Mouse (Mus musculus) spleen, embryonic (tissue): Measurements from ENCODE around the gene Gm3448.

ENCODE experiments used
- CTCF ChIA-PET: fragments of 350-600 bp; sonication (Branson Sonifier 250); formaldehyde crosslinking; loops from one replicate; lab custom pipeline; 2022; lab: Charles Lee

The Gm3448 gene

GRCm38 (mm10) chr17:14959979-14960378 lies 81.4 kb downstream of the Gm3448 start:
- CTCF ChIA-PET = interaction anchor here (0.8 kb wide), 1 partner anchor 16 kb away, joined by 4 read pairs; the partner anchor contains the start of genes 1600012H06Rik and Wdr27

GRCm38 (mm10) chr17:14958686-14959327 lies 82.5 kb downstream of the Gm3448 start:
- CTCF ChIA-PET = no interaction called here

- CTCF ChIA-PET = no interaction called here
These were observed 87.9 kb downstream of the Gm3448 start for GRCm38 (mm10) chr17:14953452-14953851.

DNA sequence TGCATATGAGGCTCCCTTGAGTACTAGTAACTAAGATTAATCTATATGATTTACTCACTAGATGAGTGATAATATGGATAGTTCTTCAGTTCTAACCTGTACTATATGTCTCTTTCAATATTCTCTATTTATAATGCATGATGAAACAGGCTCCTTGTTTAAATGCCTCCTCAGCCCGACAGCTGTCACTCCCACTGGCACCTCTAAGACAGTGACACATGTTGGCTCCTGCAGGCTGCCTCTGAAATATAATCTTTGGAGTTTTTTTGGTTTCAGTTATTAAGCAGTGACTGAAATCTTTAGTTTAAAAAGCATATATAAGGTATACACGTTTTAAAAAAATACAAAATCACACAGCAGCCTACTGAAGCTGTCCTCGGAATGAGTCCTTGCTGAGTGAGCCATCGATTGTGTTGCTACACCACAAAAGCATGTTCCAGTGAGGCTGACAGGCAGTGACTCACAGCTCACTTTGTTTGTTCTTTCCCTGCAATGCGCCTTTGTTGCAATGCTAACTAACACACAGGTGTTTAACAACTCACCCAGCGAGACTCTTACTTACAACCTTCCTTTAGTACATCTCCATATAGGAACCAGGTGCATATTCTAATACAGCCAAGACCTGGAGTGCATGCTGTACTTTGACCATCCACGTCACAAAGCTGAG lies 92.0 kb downstream of the Gm3448 start:
- CTCF ChIA-PET = no interaction called here
